Mouse (Mus musculus) mesoderm, embryonic 11.5 days (tissue): Measurements from ENCODE around the gene Zfp1.
"Not testable (repeated sequence)": the region's sequence is repeated elsewhere in the genome, so short reads cannot be mapped to it uniquely, and the experiment has no call there.

Source experiments
- DNase-seq: peaks from one replicate; pipeline ENCODE4 v3.0.0-alpha.2; 2012; ENCODE audit warnings: low read depth, low spot score

The Zfp1 gene

GRCm38 (mm10) chr8:111625694-111626527 is 17.3 kb upstream of the Zfp1 start:
- DNase-seq = peak; percentile 75

GRCm38 (mm10) chr8:111626528-111626820 is 16.7 kb upstream of the Zfp1 start:
- no peak for DNase-seq

- no peak for DNase-seq
Measured at GRCm38 (mm10) chr8:111626933-111627332, 16.3 kb upstream of the Zfp1 start.

GRCm38 (mm10) chr8:111627923-111628322 is 15.3 kb upstream of the Zfp1 start:
- DNase-seq = no peak

GRCm38 (mm10) chr8:111628401-111628800 is 14.8 kb upstream of the Zfp1 start:
- no peak for DNase-seq

GRCm38 (mm10) chr8:111628894-111629501 is 14.2 kb upstream of the Zfp1 start:
- DNase-seq = no peak

- DNase-seq = no peak
Measured at GRCm38 (mm10) chr8:111630105-111630521, 13.1 kb upstream of the Zfp1 start, which contains the start of gene Ldhd. TSS of gene Ldhd (minus strand) at chr8:111630374.

- DNase-seq = no peak
Measured at GRCm38 (mm10) chr8:111631589-111631988, 11.6 kb upstream of the Zfp1 start.

- DNase-seq = no peak
Measured at GRCm38 (mm10) chr8:111632976-111633375, 10.2 kb upstream of the Zfp1 start.

GRCm38 (mm10) chr8:111638086-111638485 is 5.1 kb upstream of the Zfp1 start:
- no peak for DNase-seq

- no peak for DNase-seq
Measured at GRCm38 (mm10) chr8:111641064-111641463, 2.1 kb upstream of the Zfp1 start.

- DNase-seq = no peak
Measured at GRCm38 (mm10) chr8:111642496-111642895, 705 bp upstream of the Zfp1 start.

GRCm38 (mm10) chr8:111642939-111643263 is 300 bp upstream of the Zfp1 start:
- no peak for DNase-seq

- DNase-seq = not testable (repeated sequence)
Measured at GRCm38 (mm10) chr8:111644286-111645051, 1.3 kb downstream of the Zfp1 start.

GRCm38 (mm10) chr8:111645715-111646114 is 2.5 kb downstream of the Zfp1 start:
- DNase-seq = no peak

GRCm38 (mm10) chr8:111648834-111649233 is 5.6 kb downstream of the Zfp1 start:
- no peak for DNase-seq

- no peak for DNase-seq
Measured at GRCm38 (mm10) chr8:111650651-111651050, 7.5 kb downstream of the Zfp1 start.

GRCm38 (mm10) chr8:111653524-111653923 is 10.3 kb downstream of the Zfp1 start:
- no peak for DNase-seq

GRCm38 (mm10) chr8:111657312-111657854 is 14.2 kb downstream of the Zfp1 start:
- no peak for DNase-seq

- DNase-seq = no peak
Measured at GRCm38 (mm10) chr8:111658819-111659423, 15.7 kb downstream of the Zfp1 start.

GRCm38 (mm10) chr8:111662473-111662872 is 19.3 kb downstream of the Zfp1 start:
- DNase-seq = peak; percentile 75

GRCm38 (mm10) chr8:111666751-111667150 is 23.6 kb downstream of the Zfp1 start:
- DNase-seq = no peak
